Mouse (Mus musculus) monocyte, adult 5-6 weeks (primary cell): ENCODE results near the gene Sohlh2. TPM values are rescaled to one million over a fixed set of nuclear protein-coding genes. Genes with fewer than 3 reads are reported as not detected.

Experiments
- total RNA-seq: library from RNA; stranded (forward); fragments of 200-1000, 200-491, 200-594 nt; gene quantifications from 3 replicates; pipeline ENCODE4 v1.2.3, GENCODE M21; 2017

The Sohlh2 gene
- total RNA-seq, 1 experiment from 2014 or later: not detected

Other genes with a start within 250 kb of the Sohlh2 start
- not detected in 3 replicates for gene Ccna1, start 126.5 kb upstream of the Sohlh2 start, total RNA-seq
- 11.2 to 19.3 TPM (median 12.6 TPM) in 3 replicates for gene Spg20, start 69.9 kb upstream of the Sohlh2 start, total RNA-seq
- gene Ccdc169, start 44.7 kb upstream of the Sohlh2 start, total RNA-seq: 0.53 to 0.58 TPM in 2 of 3 replicates, not detected in the other
- not detected in 3 replicates for gene Dclk1, start 60.3 kb downstream of the Sohlh2 start, total RNA-seq